Mouse (Mus musculus) cerebellum, postnatal 4 days (tissue): ENCODE measurements around the gene Tab1.

ENCODE experiments used
- DNase-seq, 2 experiments: peaks; one replicate each; pipeline ENCODE4 v3.0.0; 2022; ENCODE audit warnings: low spot score in 2 of 2, mixed read lengths in 1 of 2

Tab1 gene

DNA sequence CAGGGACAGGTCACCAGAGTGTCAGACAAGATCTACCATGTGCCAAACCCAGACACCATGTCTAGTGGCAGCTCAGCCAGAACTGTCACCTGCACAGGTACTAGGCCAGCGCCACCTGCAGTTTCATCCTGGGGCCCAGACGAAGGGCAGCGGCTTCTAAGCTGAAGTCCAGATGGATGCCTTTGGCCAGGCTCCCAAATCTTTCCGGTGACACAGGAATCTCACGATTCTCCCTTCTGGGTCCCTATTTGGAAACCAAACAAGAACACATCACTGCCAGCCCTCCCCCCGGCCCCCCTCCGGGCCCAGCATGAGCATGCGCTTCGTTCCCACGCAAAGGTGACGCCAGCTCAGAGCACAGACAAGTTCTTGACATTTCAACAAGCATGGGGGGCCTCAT, 30.3 kb downstream of the Tab1 start:
- DNase-seq: peak in 1 of 2 experiments; percentile 71

DNA sequence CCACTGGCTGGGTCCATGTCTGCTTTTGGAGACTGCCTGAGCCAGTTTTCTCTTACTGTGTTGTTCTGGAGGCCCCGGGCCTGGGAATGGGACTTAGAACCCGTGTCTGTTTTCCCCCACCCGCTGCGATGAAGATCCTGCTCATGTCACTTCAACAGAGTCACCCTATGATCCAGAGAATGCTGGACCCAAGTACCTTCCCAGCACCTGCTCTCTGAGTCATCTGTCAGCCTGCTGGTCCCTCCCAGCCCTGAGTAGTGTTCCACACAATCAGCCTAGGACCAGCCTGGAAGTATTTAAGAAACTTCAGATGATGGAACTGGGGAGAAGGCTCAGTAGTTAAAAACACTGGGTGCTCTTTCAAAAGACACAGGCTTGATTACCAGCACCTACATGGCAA, 30.8 kb downstream of the Tab1 start:
- DNase-seq: no peak

- DNase-seq: peak in 1 of 2 experiments; percentile 28
Observed at GRCm38 (mm10) chr15:80165396-80165795, 32.5 kb downstream of the Tab1 start.

- DNase-seq: no peak
Observed at GRCm38 (mm10) chr15:80169484-80169883, 36.6 kb downstream of the Tab1 start.

DNA sequence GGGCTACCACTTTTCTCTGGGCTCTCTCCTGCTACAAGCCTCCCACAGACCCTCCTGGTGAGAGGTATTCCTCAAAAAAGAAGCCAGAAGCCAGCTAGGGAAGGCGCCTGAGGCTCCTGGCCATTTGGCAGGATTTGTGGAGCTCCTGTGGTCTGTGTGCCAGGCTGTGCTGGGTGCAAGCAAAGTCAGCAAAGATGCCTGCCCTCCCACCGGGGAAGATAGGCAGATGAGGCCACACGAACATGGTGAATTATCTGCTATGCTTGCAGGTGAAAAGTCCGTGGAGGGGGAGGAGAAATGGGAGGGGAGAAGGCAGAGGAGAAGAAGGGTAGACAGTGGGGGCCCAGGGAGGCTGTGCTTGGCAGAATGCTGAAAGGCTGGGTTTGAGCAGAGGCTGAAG, 37.4 kb downstream of the Tab1 start:
- DNase-seq: no peak

- no peak for DNase-seq
Observed at GRCm38 (mm10) chr15:80171286-80171685, 38.4 kb downstream of the Tab1 start.

DNA sequence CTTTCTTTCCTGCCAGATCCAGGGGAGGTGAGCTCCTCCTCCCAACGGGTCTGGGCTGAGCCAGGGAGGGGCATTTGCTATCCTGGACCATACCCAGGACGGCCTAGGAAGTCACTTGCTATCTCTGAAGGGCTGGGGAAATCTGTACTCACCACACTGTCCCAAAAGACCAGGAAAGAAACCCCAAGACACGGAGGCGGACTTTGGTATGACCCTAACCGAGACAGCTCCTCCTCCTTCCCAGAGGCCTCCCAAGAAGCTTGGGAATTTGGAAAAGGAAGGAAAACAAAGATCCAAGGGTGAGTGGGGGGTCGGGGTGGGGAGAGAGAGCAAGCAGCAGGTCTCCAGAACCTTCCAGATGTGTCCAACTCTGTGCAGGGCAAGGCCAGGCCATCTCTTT, 38.9 kb downstream of the Tab1 start:
- DNase-seq: no peak

DNA sequence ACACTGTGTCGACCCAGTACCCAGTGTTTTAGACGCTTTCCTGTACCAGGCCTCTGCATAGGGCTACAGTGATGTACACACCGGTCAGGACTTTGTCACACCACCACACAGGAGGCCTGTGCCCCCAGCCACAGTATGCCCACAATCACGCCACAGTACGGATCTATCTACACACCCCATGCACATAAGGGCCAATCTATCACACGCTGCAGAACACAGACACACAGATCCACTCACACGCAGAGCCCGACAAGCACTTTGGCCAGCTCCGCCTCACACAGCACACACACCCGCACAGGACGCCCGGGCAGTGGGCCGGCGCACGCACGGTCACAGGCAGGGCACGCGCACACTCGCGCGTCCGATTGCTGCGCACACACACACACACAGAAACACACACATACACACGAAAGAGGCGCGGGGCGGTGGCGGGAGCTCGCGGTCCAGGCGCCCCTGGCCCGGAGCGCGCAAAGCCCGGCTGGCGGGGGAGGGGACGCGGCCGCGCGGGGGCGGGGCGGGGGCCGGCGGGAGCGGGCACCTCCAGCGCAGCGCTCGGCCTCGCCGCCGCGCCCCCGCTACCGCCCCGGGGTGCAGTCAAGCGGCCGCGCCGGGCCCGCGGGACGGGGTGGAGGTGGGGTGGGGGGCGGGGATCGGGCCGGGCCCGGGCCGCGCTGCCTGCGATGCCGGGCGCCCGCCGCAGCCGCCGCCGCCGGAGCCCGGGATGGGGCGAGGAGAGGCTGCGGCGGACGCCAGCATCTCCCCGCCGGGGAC, 40.3 kb downstream of the Tab1 start, which contains the start of gene Mgat3:
Gene Mgat3, plus strand, starts transcription at position 721 of the 771 bp plus-strand sequence.
- DNase-seq: peak in 1 of 2 experiments; percentile 65

DNA sequence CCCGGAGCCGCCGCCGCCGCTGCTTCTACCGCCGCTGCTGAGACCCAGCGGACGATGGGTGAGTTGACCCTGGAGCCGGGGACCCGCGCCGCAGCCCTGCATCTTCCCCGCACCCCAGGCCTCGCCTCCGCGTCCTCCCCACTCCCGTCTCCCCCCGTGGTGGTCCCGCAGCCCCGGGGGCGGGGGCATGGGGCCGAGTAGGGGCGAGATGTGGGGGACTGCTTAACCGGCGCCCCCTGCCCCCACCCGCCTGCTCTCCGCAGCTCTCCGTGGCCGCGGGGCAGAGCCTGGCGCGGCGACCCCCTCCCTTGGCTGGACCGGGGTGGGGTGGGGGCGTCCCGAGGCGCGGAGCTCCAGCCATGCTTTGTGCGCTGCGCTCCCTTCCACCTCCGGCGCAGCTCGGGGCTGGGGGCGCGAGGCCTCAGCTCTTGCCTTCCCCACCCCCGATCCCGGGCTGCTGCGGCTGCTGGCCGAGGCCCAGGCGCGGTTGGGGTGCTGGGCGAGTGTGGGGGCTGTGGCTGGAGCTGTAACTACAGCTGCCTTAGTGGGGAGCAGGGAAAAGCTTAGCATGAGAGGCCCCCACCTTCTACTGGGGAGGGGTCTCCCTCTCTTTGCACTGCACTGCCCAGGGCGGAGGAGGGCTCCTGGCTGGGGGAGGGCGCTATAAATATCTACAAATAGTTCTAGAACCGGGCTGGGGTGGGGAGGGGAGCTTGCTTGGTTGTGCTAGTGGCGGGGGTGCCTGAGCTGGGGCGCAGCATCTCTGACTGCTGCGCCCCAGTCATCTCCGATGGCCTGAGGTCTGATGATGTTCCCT, 41.1 kb downstream of the Tab1 start:
- peak in 1 of 2 experiments; percentile 60 for DNase-seq

DNA sequence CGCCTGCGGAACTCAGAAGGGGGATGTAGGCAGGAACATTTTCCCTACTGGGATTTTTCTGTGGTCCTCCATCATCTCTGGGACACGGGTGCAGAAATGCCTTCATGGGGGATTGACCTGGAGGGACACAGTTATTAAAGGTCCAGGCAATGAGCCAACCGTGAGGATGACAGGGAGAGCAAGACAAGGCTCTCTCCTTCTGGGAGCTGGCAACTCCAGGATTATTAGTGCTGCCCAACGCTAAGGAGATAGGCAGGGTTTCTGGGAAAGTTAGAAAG, 41.6 kb downstream of the Tab1 start:
- DNase-seq: peak in 1 of 2 experiments; percentile 20

GRCm38 (mm10) chr15:80175316-80175715, 42.4 kb downstream of the Tab1 start:
- no peak for DNase-seq

DNA sequence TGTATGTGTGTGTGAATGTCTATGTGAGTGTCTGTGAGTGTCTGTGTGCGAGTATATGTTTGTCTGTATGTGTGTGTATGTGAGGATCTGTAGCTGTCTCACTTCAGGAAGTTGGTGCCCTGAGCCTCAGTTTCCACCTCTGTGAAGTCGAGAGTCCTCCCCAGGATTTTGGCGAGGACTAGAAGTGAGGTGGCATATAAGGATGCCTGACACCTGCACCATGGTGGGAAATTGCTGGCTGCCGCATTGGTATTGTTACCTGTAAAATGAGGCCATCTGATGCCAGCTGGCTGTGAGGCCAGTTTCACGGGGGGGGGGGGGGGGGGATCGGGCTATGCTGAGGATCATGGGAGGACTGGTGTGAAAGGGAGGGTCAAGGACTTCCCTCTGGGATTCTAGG, 42.8 kb downstream of the Tab1 start:
- no peak for DNase-seq

GRCm38 (mm10) chr15:80181561-80181960, 48.6 kb downstream of the Tab1 start:
- no peak for DNase-seq

DNA sequence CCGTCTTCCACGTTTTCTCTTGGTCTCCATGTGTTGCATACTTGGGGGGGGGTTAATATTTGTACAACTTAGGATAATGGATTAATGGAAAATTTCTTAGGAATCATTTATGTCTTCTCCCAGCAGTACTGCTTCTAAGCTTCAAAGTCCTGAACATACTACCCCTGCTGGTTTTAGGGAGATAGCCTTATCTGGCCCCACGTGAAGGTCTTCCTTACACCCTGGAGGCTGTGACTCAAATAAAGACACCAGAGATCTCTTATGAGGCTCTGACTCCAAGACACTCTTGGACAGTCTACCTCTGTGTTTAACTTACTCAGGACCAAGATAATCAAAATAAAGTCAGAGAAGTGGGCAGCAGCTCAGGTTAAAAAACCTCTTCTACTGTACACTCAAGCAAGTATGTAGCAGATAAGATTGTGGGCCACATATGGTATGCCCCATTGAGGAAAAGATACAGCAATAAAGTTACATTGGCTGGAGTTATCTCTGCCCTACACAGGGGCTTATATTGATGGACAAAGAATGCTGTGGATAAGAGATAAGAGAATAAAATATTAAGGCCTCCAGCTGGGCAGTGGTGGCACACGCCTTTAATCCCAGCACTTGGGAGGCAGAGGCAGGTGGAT, 49.3 kb downstream of the Tab1 start:
- DNase-seq: no peak

DNA sequence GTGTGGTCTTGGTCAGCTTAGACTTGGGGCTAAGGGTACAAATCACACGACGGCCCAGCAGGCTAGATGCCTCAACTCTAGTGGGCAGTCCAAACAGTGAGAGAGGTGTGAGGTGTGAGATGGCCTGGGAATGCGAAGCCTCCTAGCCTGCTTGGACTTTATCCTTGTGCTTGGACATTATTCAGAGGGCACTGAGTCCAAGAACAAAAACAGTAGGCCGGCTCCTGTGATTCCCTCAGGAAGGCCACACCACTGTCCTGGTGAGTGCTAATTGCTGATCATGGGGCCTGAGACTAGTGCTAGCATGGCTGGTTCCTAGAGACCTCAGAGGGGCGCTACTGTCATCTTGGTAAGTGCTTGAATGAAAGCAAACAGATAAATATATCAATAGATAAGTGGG, 56.0 kb downstream of the Tab1 start:
- no peak for DNase-seq

DNA sequence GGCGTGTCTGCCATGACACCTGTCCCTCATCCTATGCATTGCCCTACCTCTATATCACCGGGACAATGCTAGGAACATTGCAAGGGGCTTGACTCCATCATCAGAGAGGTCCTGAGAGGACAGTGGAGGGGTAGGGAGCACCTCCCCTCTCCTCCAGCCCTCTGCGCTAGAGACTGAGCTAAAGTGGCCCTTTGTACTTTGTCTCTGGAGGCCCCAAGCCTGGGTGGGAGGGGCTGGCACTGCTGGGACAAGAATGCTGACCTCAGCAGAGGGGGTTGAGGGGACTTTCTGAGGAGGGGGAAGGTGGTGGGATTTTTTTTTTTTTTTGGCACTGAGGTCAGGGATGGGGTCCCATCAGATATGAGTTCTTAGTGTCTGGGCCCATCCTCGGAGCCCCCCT, 57.1 kb downstream of the Tab1 start:
- no peak for DNase-seq

DNA sequence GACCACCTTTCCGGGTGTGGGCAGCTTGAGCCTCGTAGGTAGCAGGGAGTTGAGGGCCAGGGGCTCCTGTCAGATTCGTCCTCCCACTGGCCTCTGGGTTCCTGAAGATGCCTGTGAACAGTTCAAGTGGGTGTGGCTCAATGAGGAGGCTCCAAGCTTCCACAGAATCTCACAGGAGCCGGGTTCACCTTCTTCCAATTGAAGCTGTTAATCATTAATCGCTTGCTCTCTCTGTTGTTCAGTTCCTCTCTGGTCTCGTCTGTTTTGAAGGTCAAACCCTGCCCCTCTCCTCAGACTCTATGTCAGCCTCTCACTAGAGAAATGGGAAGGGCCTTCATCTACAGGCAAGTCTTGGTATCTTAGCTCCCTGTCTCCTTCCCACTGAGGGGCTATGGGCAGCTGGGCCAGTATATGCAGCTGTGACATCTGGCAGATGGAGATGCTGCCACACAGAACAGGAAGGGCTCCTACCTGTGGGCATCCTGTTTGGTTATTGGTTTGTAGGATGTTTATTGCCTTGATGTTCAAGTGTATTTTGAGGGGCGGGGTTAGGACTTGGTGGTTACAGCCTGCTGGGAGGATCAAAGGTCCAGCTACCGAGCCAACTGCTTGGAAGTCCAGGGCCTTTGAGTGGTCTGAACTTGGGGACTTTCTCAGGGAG, 58.8 kb downstream of the Tab1 start:
- DNase-seq: no peak

DNA sequence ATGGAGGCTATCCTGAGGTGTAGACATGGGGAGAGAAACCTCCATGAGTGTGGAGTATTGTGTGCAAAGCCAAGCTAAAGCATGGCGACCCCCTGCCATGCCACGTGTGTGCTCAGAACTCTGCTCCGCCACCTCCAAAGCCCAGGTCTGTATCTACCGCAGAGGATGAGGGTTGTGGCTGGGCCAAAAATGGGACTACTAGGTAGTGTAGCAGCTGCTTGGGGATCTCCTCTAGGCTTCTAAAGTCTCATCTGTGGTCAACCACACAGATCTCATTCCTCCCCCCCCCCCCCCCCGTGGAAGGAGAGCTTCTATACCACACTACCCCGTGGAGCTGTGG, 59.3 kb downstream of the Tab1 start:
- no peak for DNase-seq

DNA sequence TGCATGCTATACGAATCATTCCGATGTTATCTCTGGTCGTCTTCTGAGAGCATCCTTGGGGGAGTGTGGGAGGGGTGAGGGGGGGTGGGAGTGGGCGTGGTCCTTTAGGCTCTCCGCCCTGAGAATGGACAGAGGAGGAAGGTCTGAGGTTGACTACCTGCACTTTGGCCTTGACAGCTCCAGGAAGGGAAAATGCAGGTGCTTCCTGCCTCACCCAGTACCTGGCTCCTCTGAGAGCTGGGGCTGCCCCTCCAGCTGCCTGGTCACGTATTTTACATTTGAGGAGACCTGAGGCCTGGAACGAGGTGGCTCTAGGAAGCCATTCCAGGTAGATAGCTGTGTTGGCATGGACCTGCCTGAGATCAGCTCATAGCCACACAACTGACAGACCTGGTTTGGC, 59.9 kb downstream of the Tab1 start:
- DNase-seq: no peak

- DNase-seq: no peak
Observed at GRCm38 (mm10) chr15:80199556-80199955, 66.6 kb downstream of the Tab1 start.

DNA sequence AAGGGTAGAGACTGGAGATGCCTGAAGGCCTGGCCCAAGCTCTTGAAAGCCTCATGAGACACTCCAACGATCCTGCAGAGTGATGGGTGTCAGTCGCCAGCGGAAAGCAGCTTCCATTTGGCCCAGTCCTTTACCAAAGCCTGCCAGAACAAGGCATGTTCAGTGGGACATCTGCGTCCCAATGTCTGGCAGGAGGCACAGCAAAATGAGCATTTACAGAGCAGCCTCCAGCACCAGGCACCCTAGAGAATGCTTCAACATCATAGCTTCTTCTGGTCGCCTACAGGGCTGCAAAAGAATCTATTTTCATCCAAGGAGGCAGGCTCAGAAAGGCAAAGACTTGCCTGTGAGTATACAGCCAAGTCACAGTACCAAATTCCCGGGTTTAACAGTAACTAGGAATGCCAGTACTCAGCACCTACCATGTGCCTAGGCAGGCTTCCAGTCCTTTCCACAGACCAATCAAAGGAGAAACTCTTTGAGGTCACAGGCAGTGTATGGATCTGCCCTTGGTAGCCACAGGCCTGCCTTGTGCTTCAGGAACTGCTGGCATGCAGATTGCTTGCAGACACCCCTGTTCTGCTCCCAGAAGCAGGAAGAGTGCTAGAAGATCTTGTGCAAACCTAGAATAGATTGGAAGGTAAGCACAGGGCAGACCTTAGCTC, 69.3 kb downstream of the Tab1 start:
- no peak for DNase-seq

DNA sequence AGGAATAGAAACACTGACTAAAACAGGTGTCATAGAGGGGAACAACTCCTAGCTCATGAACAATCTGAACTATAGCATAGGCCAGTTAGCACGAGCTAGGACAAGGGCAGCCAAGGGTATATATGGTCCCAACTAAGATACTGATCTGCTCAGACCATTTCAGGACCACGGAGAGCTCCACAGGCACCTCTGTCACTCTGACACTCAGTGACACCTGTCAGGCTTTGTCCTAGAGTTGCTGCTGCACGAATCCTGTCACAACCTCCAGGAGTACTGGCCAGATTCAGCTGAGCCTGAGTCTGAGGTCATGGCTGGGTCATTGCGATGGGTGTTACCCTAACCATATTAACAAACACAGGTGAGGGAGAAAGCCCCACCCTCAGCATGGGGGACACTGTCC, 70.5 kb downstream of the Tab1 start:
- no peak for DNase-seq
